ENCODE assay signal across 16 mouse cellular contexts in genomic region chr2:57225236-57225635, GRCm38 (mm10). TPM values are rescaled to one million over a fixed set of nuclear protein-coding genes. Genes with fewer than 3 reads are reported as not detected.
DNase-seq lines count a peak whose midpoint lies in the region; ATAC-seq and TF ChIP-seq lines count a peak whose summit lies in the region.
"Had no signal": no experiment of that assay in that cellular context is flagged by ENCODE, and none has a peak within 500 bp of the region (broad histone marks: within the 10 kb centered on the region; RNA-seq: fewer than 3 reads in every experiment).

No protein-coding gene starts in this region.

- peak; percentile 66 for ATAC-seq in intestine, embryonic 15.5 days
- no peak for ATAC-seq in intestine, postnatal 0 days
- peak; percentile 9; the same call in 1 of the 2 replicates for ATAC-seq in lung, postnatal 0 days
- ATAC-seq in stomach, embryonic 15.5 days (ENCODE audit: insufficient read depth, low FRiP score, low read depth) = peak; percentile 43; the same call in 1 of the 2 replicates

- TF ChIP-seq EP300 in lung, postnatal 0 days (IDR thresholded peaks at IDR 0.05) = no peak

- no peaks in the 10 kb centered on the region for H3K4me1 ChIP-seq in intestine, embryonic 15.5 days (replicated peaks)
- no peaks in the 10 kb centered on the region for H3K4me1 ChIP-seq in intestine, postnatal 0 days (replicated peaks; ENCODE audit: control insufficient read depth, insufficient read depth, low read length)
- no peaks in the 10 kb centered on the region for H3K4me1 ChIP-seq in lung, postnatal 0 days (ENCODE audit: insufficient read depth, low read depth, low read length)
- no peaks in the 10 kb centered on the region for H3K4me1 ChIP-seq in stomach, embryonic 15.5 days
- H3K4me1 ChIP-seq: heart, embryonic 10.5 days had no signal

- no peak for DNase-seq in lung, postnatal 0 days (ENCODE audit: low spot score)
- no peak for DNase-seq in lung, adult 18-20 months
- peak; percentile 69 for DNase-seq in NIH3T3 (ENCODE audit: low read depth)
- DNase-seq in adrenal gland, adult 2 months = no peak
- no peak for DNase-seq in left cerebral cortex, adult 8-10 months (ENCODE audit: low spot score in 2 of 2)
- DNase-seq: adrenal gland, adult 8-10 months; cerebellum, postnatal 25 days; gastrocnemius, postnatal 14 days; heart, postnatal 36 days; kidney, adult 18-20 months; liver, embryonic 13.5 days; thymus, postnatal 14 days had no signal

- H3K4me3 ChIP-seq in intestine, embryonic 15.5 days (replicated peaks) = no peak overlapping the region
- no peak overlapping the region for H3K4me3 ChIP-seq in intestine, postnatal 0 days (ENCODE audit: low read depth, low read length)
- no peak overlapping the region for H3K4me3 ChIP-seq in lung, postnatal 0 days (ENCODE audit: low read depth, low read length)
- H3K4me3 ChIP-seq in stomach, embryonic 15.5 days (replicated peaks) = no peak overlapping the region
- H3K4me3 ChIP-seq: heart, embryonic 10.5 days; liver, embryonic 13.5 days had no signal

- no peaks in the 10 kb centered on the region for H3K9me3 ChIP-seq in intestine, embryonic 15.5 days
- H3K9me3 ChIP-seq in intestine, postnatal 0 days (ENCODE audit: control insufficient read depth) = no peaks in the 10 kb centered on the region
- H3K9me3 ChIP-seq in lung, postnatal 0 days (ENCODE audit: low read length) = no peaks in the 10 kb centered on the region
- H3K9me3 ChIP-seq in stomach, embryonic 15.5 days = no peaks in the 10 kb centered on the region
- H3K9me3 ChIP-seq: heart, embryonic 10.5 days; liver, embryonic 13.5 days had no signal

- no peak overlapping the region for H3K27ac ChIP-seq in intestine, embryonic 15.5 days
- no peak overlapping the region for H3K27ac ChIP-seq in intestine, postnatal 0 days (ENCODE audit: low read depth, low read length)
- H3K27ac ChIP-seq in lung, postnatal 0 days (ENCODE audit: low read length) = no peak overlapping the region
- H3K27ac ChIP-seq in stomach, embryonic 15.5 days = no peak overlapping the region
- H3K27ac ChIP-seq: heart, embryonic 10.5 days; liver, embryonic 13.5 days had no signal

- H3K27me3 ChIP-seq in intestine, embryonic 15.5 days (replicated peaks) = no peaks in the 10 kb centered on the region
- H3K27me3 ChIP-seq in intestine, postnatal 0 days (replicated peaks; ENCODE audit: control insufficient read depth, insufficient read depth, low read length) = no peaks in the 10 kb centered on the region
- H3K27me3 ChIP-seq in lung, postnatal 0 days (replicated peaks; ENCODE audit: insufficient read depth, low read length) = no peaks in the 10 kb centered on the region
- no peaks in the 10 kb centered on the region for H3K27me3 ChIP-seq in stomach, embryonic 15.5 days (replicated peaks)
- H3K27me3 ChIP-seq: liver, embryonic 13.5 days had no signal

- WGBS in intestine, embryonic 15.5 days = 48% methylated on average over 2 of the region's 2 CpGs
- 40% methylated on average over 2 of the region's 2 CpGs for WGBS in intestine, postnatal 0 days
- 22% methylated on average over 2 of the region's 2 CpGs for WGBS in lung, postnatal 0 days
- 35% methylated on average over 2 of the region's 2 CpGs for WGBS in stomach, embryonic 15.5 days

- no peak for TF ChIP-seq CTCF in intestine, postnatal 0 days (IDR thresholded peaks at IDR 0.05; ENCODE audit: low read depth)
- TF ChIP-seq CTCF in lung, postnatal 0 days (IDR thresholded peaks at IDR 0.05) = no peak

- no peaks in the 10 kb centered on the region for H3K36me3 ChIP-seq in intestine, embryonic 15.5 days
- H3K36me3 ChIP-seq in intestine, postnatal 0 days (ENCODE audit: control insufficient read depth, insufficient read depth) = no peaks in the 10 kb centered on the region
- H3K36me3 ChIP-seq in lung, postnatal 0 days (ENCODE audit: insufficient read depth, low read length) = no peaks in the 10 kb centered on the region
- no peaks in the 10 kb centered on the region for H3K36me3 ChIP-seq in stomach, embryonic 15.5 days
- H3K36me3 ChIP-seq: heart, embryonic 10.5 days; liver, embryonic 13.5 days had no signal

- no peak overlapping the region for H3K9ac ChIP-seq in intestine, embryonic 15.5 days
- no peak overlapping the region for H3K9ac ChIP-seq in intestine, postnatal 0 days (ENCODE audit: low read depth, low read length)
- H3K9ac ChIP-seq in lung, postnatal 0 days (replicated peaks; ENCODE audit: low read depth) = no peak overlapping the region
- H3K9ac ChIP-seq in stomach, embryonic 15.5 days = no peak overlapping the region
- H3K9ac ChIP-seq: liver, embryonic 13.5 days had no signal

- no peak overlapping the region for H3K4me2 ChIP-seq in intestine, embryonic 15.5 days (replicated peaks)
- H3K4me2 ChIP-seq in intestine, postnatal 0 days (replicated peaks; ENCODE audit: low read depth) = no peak overlapping the region
- H3K4me2 ChIP-seq in lung, postnatal 0 days (replicated peaks; ENCODE audit: low read depth, low read length) = no peak overlapping the region
- no peak overlapping the region for H3K4me2 ChIP-seq in stomach, embryonic 15.5 days
- H3K4me2 ChIP-seq: liver, embryonic 13.5 days had no signal

RNA-seq across cellular contexts. Expression of gene Gpd2, which starts 12.2 kb away (rescaled TPM):
- polyA plus RNA-seq in intestine, embryonic 15.5 days (2015; fragmentation: Nextera tagmentation; extraction: Ambion mirVana) = 21.0 and 22.2 TPM in 2 replicates
- polyA plus RNA-seq in intestine, postnatal 0 days (2015; fragmentation: Nextera tagmentation; extraction: Ambion mirVana) = 26.0 and 26.2 TPM in 2 replicates
- 12.9 and 14.4 TPM in 2 replicates for polyA plus RNA-seq in lung, postnatal 0 days (2015; fragmentation: Nextera tagmentation; extraction: Ambion mirVana)
- polyA plus RNA-seq in stomach, embryonic 15.5 days (2015; fragmentation: Nextera tagmentation; extraction: Ambion mirVana) = 27.5 and 32.7 TPM in 2 replicates
- total RNA-seq in adrenal gland, adult 2 months (2021) = 100 to 1,000 TPM; 102 to 130 TPM
- polyA plus RNA-seq in adrenal gland, adult 2 months (2012; rRNA removed) = 10.2 and 11.7 TPM in 2 replicates
- total RNA-seq in left cerebral cortex, adult 8-10 months (2022) = 100 to 1,000 TPM in 2 of 4 experiments, 10 to 100 TPM in 2; 88.2 to 103 (median 100.0) TPM
